Comparison of ENCODE assay signal across 8 mouse cellular contexts in genomic region chr3:145119425-145119824, GRCm38 (mm10). TPM values are rescaled to one million over a fixed set of nuclear protein-coding genes. Genes with fewer than 3 reads are reported as not detected.
DNase-seq lines count a peak whose midpoint lies in the region; ATAC-seq and TF ChIP-seq lines count a peak whose summit lies in the region.

No protein-coding gene starts in this region.

- DNase-seq in heart, adult 2 months: no peak
- no peak for DNase-seq in heart, postnatal 4 days
- DNase-seq in forebrain, embryonic 14.5 days (ENCODE audit: low spot score): peak; percentile 6
- no peak for DNase-seq in urinary bladder, postnatal 4 days (ENCODE audit: low spot score in 2 of 2)
- DNase-seq in thymus, postnatal 0 days (ENCODE audit: low spot score): no peak
- DNase-seq in right cerebral cortex, postnatal 36 days (ENCODE audit: low spot score in 2 of 2): no peak

- no peaks in the 10 kb centered on the region; the same call in 1 of the 2 replicates for H3K36me3 ChIP-seq in heart, adult 2 months (ENCODE audit: control insufficient read depth, insufficient read depth, low read length)
- no peaks in the 10 kb centered on the region for H3K36me3 ChIP-seq in E14TG2a.4 (ENCODE audit: insufficient read depth, low read length)
- H3K36me3 ChIP-seq in forebrain, embryonic 14.5 days (ENCODE audit: control insufficient read depth, insufficient read depth, low read length): no peaks in the 10 kb centered on the region
- H3K36me3 ChIP-seq in liver, embryonic 16.5 days (ENCODE audit: control insufficient read depth, insufficient read depth): no peaks in the 10 kb centered on the region

- H3K4me2 ChIP-seq in forebrain, embryonic 14.5 days (ENCODE audit: low read length): peak overlapping the region; percentile 83
- peak overlapping the region; percentile 59 for H3K4me2 ChIP-seq in liver, embryonic 16.5 days (ENCODE audit: low read depth, low read length)

- ATAC-seq in forebrain, embryonic 14.5 days: no peak
- no peak for ATAC-seq in liver, embryonic 16.5 days (ENCODE audit: low read depth)

- H3K79me2 ChIP-seq in heart, adult 2 months (replicated peaks; ENCODE audit: control insufficient read depth, insufficient read depth, low read length): no peaks in the 10 kb centered on the region

- H3K4me1 ChIP-seq in heart, adult 2 months (ENCODE audit: control insufficient read depth, insufficient read depth, low read length): peaks cover 3% of the 10 kb centered on the region; the same call in 1 of the 2 replicates
- H3K4me1 ChIP-seq in E14TG2a.4 (replicated peaks; ENCODE audit: low read depth, low read length): peaks cover 11% of the 10 kb centered on the region
- H3K4me1 ChIP-seq in forebrain, embryonic 14.5 days (ENCODE audit: control insufficient read depth, insufficient read depth, low read length): peaks cover 10% of the 10 kb centered on the region; the same call in 1 of the 2 replicates
- H3K4me1 ChIP-seq in liver, embryonic 16.5 days (ENCODE audit: control insufficient read depth, low read depth, low read length): no peaks in the 10 kb centered on the region; the same call in 1 of the 2 replicates

- WGBS in heart, adult 2 months: 65% methylated on average over 7 of the region's 7 CpGs
- 73% methylated on average over 7 of the region's 7 CpGs for WGBS in forebrain, embryonic 14.5 days
- WGBS in liver, embryonic 16.5 days (ENCODE audit: insufficient replicate concordance): 64% methylated on average over 7 of the region's 7 CpGs

- H3K27me3 ChIP-seq in heart, adult 2 months (ENCODE audit: control insufficient read depth, insufficient read depth, low read length): no peaks in the 10 kb centered on the region
- H3K27me3 ChIP-seq in E14TG2a.4 (ENCODE audit: insufficient read depth, low read length): no peaks in the 10 kb centered on the region
- no peaks in the 10 kb centered on the region for H3K27me3 ChIP-seq in forebrain, embryonic 14.5 days (replicated peaks; ENCODE audit: control insufficient read depth, insufficient read depth, low read length)
- H3K27me3 ChIP-seq in liver, embryonic 16.5 days (ENCODE audit: control insufficient read depth, insufficient read depth, low read depth, low read length): no peaks in the 10 kb centered on the region

- TF ChIP-seq CTCF in heart, adult 2 months (IDR thresholded peaks at IDR 0.05): no peak
- TF ChIP-seq CTCF in E14TG2a.4 (conservative IDR thresholded peaks at IDR 0.05; ENCODE audit: low read length): no peak

- no peak overlapping the region for H3K9ac ChIP-seq in heart, adult 2 months (ENCODE audit: low read depth, low read length)
- H3K9ac ChIP-seq in forebrain, embryonic 14.5 days (ENCODE audit: low read length): peak overlapping the region; percentile 90
- no peak overlapping the region for H3K9ac ChIP-seq in liver, embryonic 16.5 days (ENCODE audit: low read depth, low read length)

- H3K9me3 ChIP-seq in E14TG2a.4 (ENCODE audit: low read length): peaks cover 30% of the 10 kb centered on the region
- H3K9me3 ChIP-seq in forebrain, embryonic 14.5 days (replicated peaks; ENCODE audit: control insufficient read depth, low read length): no peaks in the 10 kb centered on the region
- no peaks in the 10 kb centered on the region for H3K9me3 ChIP-seq in liver, embryonic 16.5 days (replicated peaks; ENCODE audit: control insufficient read depth, low read length)

- TF ChIP-seq POLR2A in heart, adult 2 months (IDR thresholded peaks at IDR 0.05; ENCODE audit: insufficient read depth, low read depth, low read length): no peak

- H3K27ac ChIP-seq in heart, adult 2 months: no peak overlapping the region
- no peak overlapping the region for H3K27ac ChIP-seq in forebrain, embryonic 14.5 days (ENCODE audit: low read depth, low read length)
- H3K27ac ChIP-seq in liver, embryonic 16.5 days (ENCODE audit: low read length): no peak overlapping the region

- intact Hi-C loops in heart, adult 2 months (cut with DNase I): no loop called here

- TF ChIP-seq EP300 in heart, adult 2 months (IDR thresholded peaks at IDR 0.05; ENCODE audit: insufficient read depth, low read depth, low read length): no peak

- peak overlapping the region; percentile 94 for H3K4me3 ChIP-seq in heart, adult 2 months
- peak overlapping the region; percentile 84 for H3K4me3 ChIP-seq in E14TG2a.4 (replicated peaks; ENCODE audit: low read length)
- H3K4me3 ChIP-seq in forebrain, embryonic 14.5 days (ENCODE audit: low read depth, low read length): peak overlapping the region; percentile 64
- H3K4me3 ChIP-seq in liver, embryonic 16.5 days (ENCODE audit: low read depth, low read length): peak overlapping the region; percentile 90

RNA-seq across cellular contexts. Expression of gene Odf2l, which starts 1.0 kb away (rescaled TPM):
- 10 to 100 TPM; 10.1 to 13.2 TPM for total RNA-seq in heart, adult 2 months (2021)
- 2.6 and 5.9 TPM in 2 replicates for polyA plus RNA-seq in heart, adult 2 months (2012; rRNA removed)
- total RNA-seq in heart, postnatal 4 days (2021): 10 to 100 TPM; 13.8 to 18.9 TPM
- 16.6 and 18.5 TPM in 2 replicates for polyA plus RNA-seq in forebrain, embryonic 14.5 days (2014; fragmentation: Nextera tagmentation; extraction: Ambion mirVana)
- polyA plus RNA-seq in liver, embryonic 16.5 days (2015; fragmentation: Nextera tagmentation; extraction: Ambion mirVana): 5.1 and 6.1 TPM in 2 replicates
- 13.0 and 13.4 TPM in 2 replicates for polyA plus RNA-seq in thymus, postnatal 0 days (2015; fragmentation: Nextera tagmentation; extraction: Ambion mirVana)

RNA-seq across cellular contexts. Expression of gene Clca2, which starts 20.2 kb away (rescaled TPM):
- total RNA-seq in heart, adult 2 months (2021): under 1 TPM; 0.10 to 0.11 TPM
- 0.06 and 0.12 TPM in 2 replicates for polyA plus RNA-seq in heart, adult 2 months (2012; rRNA removed)
- total RNA-seq in heart, postnatal 4 days (2021): under 1 TPM in 1 of 2 experiments, not detected in 1; 0.48 TPM
- 0.11 TPM in 1 of 2 replicates, not detected in the other for polyA plus RNA-seq in forebrain, embryonic 14.5 days (2014; fragmentation: Nextera tagmentation; extraction: Ambion mirVana)
- polyA plus RNA-seq in liver, embryonic 16.5 days (2015; fragmentation: Nextera tagmentation; extraction: Ambion mirVana): 0.02 TPM in 1 of 2 replicates, not detected in the other
- 1.3 and 1.4 TPM in 2 replicates for polyA plus RNA-seq in thymus, postnatal 0 days (2015; fragmentation: Nextera tagmentation; extraction: Ambion mirVana)
